Mouse (Mus musculus) stomach, embryonic 15.5 days (tissue): ENCODE results near the gene Pde4d. TPM values are rescaled to one million over a fixed set of nuclear protein-coding genes. Genes with fewer than 3 reads are reported as not detected.

ENCODE experiments used
- ATAC-seq: fragments of 200-750 bp; cut with Nextera tagmentation; 2 replicates; pipeline ENCODE4 v1.8.0; 2017; ENCODE audit warnings: low read depth, moderate number of reproducible peaks, moderate TSS enrichment; ENCODE audit not compliant: insufficient read depth, low FRiP score
- H3K27ac ChIP-seq: fragments of 300-500 bp; sonication (generic); 2 replicates; pipeline ENCODE4 v1.5.1; 2015; ENCODE audit warnings: mild to moderate bottlenecking, inconsistent platforms
- H3K27me3 ChIP-seq: fragments of 300-500 bp; sonication (generic); replicated peaks from 2 replicates; pipeline ENCODE4 v1.6.1; 2015; ENCODE audit warnings: inconsistent platforms
- H3K36me3 ChIP-seq: fragments of 300-500 bp; sonication (generic); 2 replicates; pipeline ENCODE4 v1.6.1; 2015; ENCODE audit warnings: inconsistent platforms
- H3K4me1 ChIP-seq: fragments of 300-500 bp; sonication (generic); 2 replicates; pipeline ENCODE4 v1.6.1; 2015; ENCODE audit warnings: inconsistent platforms
- H3K4me2 ChIP-seq: fragments of 300-500 bp; sonication (generic); 2 replicates; pipeline ENCODE4 v1.6.1; 2015; ENCODE audit warnings: mild to moderate bottlenecking, inconsistent platforms
- H3K4me3 ChIP-seq: fragments of 300-500 bp; sonication (generic); replicated peaks from 2 replicates; pipeline ENCODE4 v1.5.1; 2015; ENCODE audit warnings: inconsistent platforms
- H3K9ac ChIP-seq: fragments of 300-500 bp; sonication (generic); 2 replicates; pipeline ENCODE4 v1.6.1; 2015; ENCODE audit warnings: inconsistent platforms
- H3K9me3 ChIP-seq: fragments of 300-500 bp; sonication (generic); 2 replicates; pipeline ENCODE4 v1.6.1; 2016; ENCODE audit warnings: inconsistent platforms
- WGBS: fragments of 180-500 bp; shearing (Covaris S2); methylation state at CpG from one replicate; pipeline ENCODE4 v1.1.7; 2015; 5-methylcytosine and 5-hydroxymethylcytosine counted together
- polyA plus RNA-seq: library from polyadenylated mRNA; unstranded; fragments of >200 nt; fragmentation: Nextera tagmentation; extraction: Ambion mirVana; gene quantifications from 2 replicates; pipeline ENCODE4 v1.2.1, GENCODE M21; 2015

Pde4d gene
- polyA plus RNA-seq, 1 experiment from 2014 or later = 22.8 TPM

GRCm38 (mm10) chr13:108604213-108604612 lies 154.5 kb downstream of the Pde4d start:
- Histone ChIP-seq H3K27ac (no peak overlapping the region), H3K4me3 (no peak overlapping the region), H3K4me1 (no peaks in the 10 kb centered on the region), H3K9me3 (no peaks in the 10 kb centered on the region), H3K9ac (no peak overlapping the region), H3K36me3 (no peaks in the 10 kb centered on the region), H3K4me2 (no peak overlapping the region), H3K27me3 (no peaks in the 10 kb centered on the region)
- no peak for ATAC-seq

GRCm38 (mm10) chr13:108618207-108618606 lies 168.5 kb downstream of the Pde4d start:
- Histone ChIP-seq H3K9me3 (no peaks in the 10 kb centered on the region), H3K9ac (no peak overlapping the region), H3K4me2 (no peak overlapping the region), H3K4me3 (no peak overlapping the region), H3K36me3 (no peaks in the 10 kb centered on the region), H3K4me1 (no peaks in the 10 kb centered on the region), H3K27me3 (no peaks in the 10 kb centered on the region), H3K27ac (no peak overlapping the region)
- 44% methylated on average over 1 of the region's 1 CpGs for WGBS
- ATAC-seq = no peak

GRCm38 (mm10) chr13:108622681-108623080 lies 172.9 kb downstream of the Pde4d start:
- 51% methylated on average over 4 of the region's 4 CpGs for WGBS
- H3K4me2 ChIP-seq = no peak overlapping the region
- no peaks in the 10 kb centered on the region for H3K27me3 ChIP-seq
- no peaks in the 10 kb centered on the region for H3K4me1 ChIP-seq
- H3K9me3 ChIP-seq = no peaks in the 10 kb centered on the region
- no peak for ATAC-seq
- H3K36me3 ChIP-seq = no peaks in the 10 kb centered on the region
- no peak overlapping the region for H3K9ac ChIP-seq
- no peak overlapping the region for H3K27ac ChIP-seq
- H3K4me3 ChIP-seq = no peak overlapping the region

GRCm38 (mm10) chr13:108623929-108624328 lies 174.2 kb downstream of the Pde4d start:
- Histone ChIP-seq H3K4me1 (no peaks in the 10 kb centered on the region), H3K4me3 (no peak overlapping the region), H3K27ac (no peak overlapping the region), H3K4me2 (no peak overlapping the region), H3K9me3 (no peaks in the 10 kb centered on the region), H3K9ac (no peak overlapping the region), H3K27me3 (no peaks in the 10 kb centered on the region), H3K36me3 (no peaks in the 10 kb centered on the region)
- 67% methylated on average over 3 of the region's 3 CpGs for WGBS
- ATAC-seq = no peak

- H3K9me3 ChIP-seq = no peaks in the 10 kb centered on the region
- ATAC-seq = no peak; the same call in 1 of the 2 replicates
- no peak overlapping the region for H3K9ac ChIP-seq
- no peaks in the 10 kb centered on the region for H3K36me3 ChIP-seq
- 34% methylated on average over 3 of the region's 3 CpGs for WGBS
- H3K27ac ChIP-seq = no peak overlapping the region
- H3K4me2 ChIP-seq = no peak overlapping the region
- H3K4me3 ChIP-seq = no peak overlapping the region
- no peaks in the 10 kb centered on the region for H3K4me1 ChIP-seq
- H3K27me3 ChIP-seq = no peaks in the 10 kb centered on the region
Observed at GRCm38 (mm10) chr13:108626166-108626565, 176.4 kb downstream of the Pde4d start.

- H3K4me2 ChIP-seq = no peak overlapping the region
- no peaks in the 10 kb centered on the region for H3K9me3 ChIP-seq
- no peak overlapping the region for H3K4me3 ChIP-seq
- H3K4me1 ChIP-seq = no peaks in the 10 kb centered on the region
- H3K9ac ChIP-seq = no peak overlapping the region
- H3K27ac ChIP-seq = no peak overlapping the region
- WGBS = 91% methylated on average over 2 of the region's 2 CpGs
- no peaks in the 10 kb centered on the region for H3K27me3 ChIP-seq
- no peak for ATAC-seq
- H3K36me3 ChIP-seq = no peaks in the 10 kb centered on the region
Observed at GRCm38 (mm10) chr13:108628501-108628900, 178.8 kb downstream of the Pde4d start.

- Histone ChIP-seq H3K27ac (no peak overlapping the region), H3K4me2 (no peak overlapping the region), H3K4me1 (no peaks in the 10 kb centered on the region), H3K27me3 (no peaks in the 10 kb centered on the region), H3K4me3 (no peak overlapping the region), H3K9me3 (no peaks in the 10 kb centered on the region), H3K9ac (no peak overlapping the region), H3K36me3 (no peaks in the 10 kb centered on the region)
- no peak for ATAC-seq
- 48% methylated on average over 2 of the region's 2 CpGs for WGBS
Observed at GRCm38 (mm10) chr13:108630576-108630975, 180.8 kb downstream of the Pde4d start.

- no peak overlapping the region for H3K4me2 ChIP-seq
- no peaks in the 10 kb centered on the region for H3K9me3 ChIP-seq
- no peak for ATAC-seq
- no peak overlapping the region for H3K4me3 ChIP-seq
- H3K27me3 ChIP-seq = no peaks in the 10 kb centered on the region
- H3K9ac ChIP-seq = no peak overlapping the region
- no peaks in the 10 kb centered on the region for H3K36me3 ChIP-seq
- 53% methylated on average over 3 of the region's 3 CpGs for WGBS
- no peaks in the 10 kb centered on the region for H3K4me1 ChIP-seq
- no peak overlapping the region for H3K27ac ChIP-seq
Observed at GRCm38 (mm10) chr13:108631222-108631621, 181.5 kb downstream of the Pde4d start.

- Histone ChIP-seq H3K36me3 (no peaks in the 10 kb centered on the region), H3K27ac (no peak overlapping the region), H3K4me1 (no peaks in the 10 kb centered on the region), H3K4me3 (no peak overlapping the region), H3K27me3 (no peaks in the 10 kb centered on the region), H3K9me3 (no peaks in the 10 kb centered on the region), H3K4me2 (no peak overlapping the region), H3K9ac (no peak overlapping the region)
- 57% methylated on average over 1 of the region's 1 CpGs for WGBS
- no peak for ATAC-seq
Observed at GRCm38 (mm10) chr13:108636526-108636925, 186.8 kb downstream of the Pde4d start.

GRCm38 (mm10) chr13:108642259-108642658 lies 192.5 kb downstream of the Pde4d start:
- WGBS = 53% methylated on average over 5 of the region's 5 CpGs
- H3K27ac ChIP-seq = no peak overlapping the region
- no peak for ATAC-seq
- H3K27me3 ChIP-seq = no peaks in the 10 kb centered on the region
- no peak overlapping the region for H3K9ac ChIP-seq
- no peak overlapping the region for H3K4me3 ChIP-seq
- H3K36me3 ChIP-seq = no peaks in the 10 kb centered on the region
- H3K4me2 ChIP-seq = no peak overlapping the region
- no peaks in the 10 kb centered on the region for H3K4me1 ChIP-seq
- H3K9me3 ChIP-seq = no peaks in the 10 kb centered on the region

- no peak overlapping the region for H3K9ac ChIP-seq
- H3K4me3 ChIP-seq = no peak overlapping the region
- no peaks in the 10 kb centered on the region for H3K4me1 ChIP-seq
- no peak overlapping the region for H3K4me2 ChIP-seq
- H3K36me3 ChIP-seq = no peaks in the 10 kb centered on the region
- no peaks in the 10 kb centered on the region for H3K27me3 ChIP-seq
- WGBS = 77% methylated on average over 6 of the region's 6 CpGs
- H3K27ac ChIP-seq = no peak overlapping the region
- no peak for ATAC-seq
- H3K9me3 ChIP-seq = no peaks in the 10 kb centered on the region
Observed at GRCm38 (mm10) chr13:108646801-108647200, 197.1 kb downstream of the Pde4d start.

- WGBS = 66% methylated on average over 11 of the region's 11 CpGs
- ATAC-seq = no peak
Observed at GRCm38 (mm10) chr13:108647239-108647638, 197.5 kb downstream of the Pde4d start.

GRCm38 (mm10) chr13:108654026-108654723 lies 204.4 kb downstream of the Pde4d start:
- H3K27ac ChIP-seq = no peak overlapping the region
- no peak for ATAC-seq
- H3K9ac ChIP-seq = no peak overlapping the region
- no peaks in the 10 kb centered on the region for H3K4me1 ChIP-seq
- no peak overlapping the region for H3K4me2 ChIP-seq
- H3K4me3 ChIP-seq = no peak overlapping the region
- no peaks in the 10 kb centered on the region for H3K27me3 ChIP-seq
- H3K9me3 ChIP-seq = no peaks in the 10 kb centered on the region
- 53% methylated on average over 10 of the region's 10 CpGs for WGBS
- H3K36me3 ChIP-seq = no peaks in the 10 kb centered on the region

More at GRCm38 (mm10) chr13:108647239-108647638, 197.5 kb downstream of the Pde4d start:
- Histone ChIP-seq H3K4me2 (no peak overlapping the region), H3K4me3 (no peak overlapping the region), H3K27me3 (no peaks in the 10 kb centered on the region), H3K36me3 (no peaks in the 10 kb centered on the region), H3K9me3 (no peaks in the 10 kb centered on the region), H3K4me1 (no peaks in the 10 kb centered on the region), H3K27ac (no peak overlapping the region), H3K9ac (no peak overlapping the region)
